Mouse (Mus musculus) MEL (cell line): ENCODE results near the gene Rasal3.

Experiments
- BHLHE40 ChIP-seq: IDR thresholded peaks from 2 replicates; pipeline ENCODE4 v1.6.1; 2012; ENCODE audit warnings: low read depth, mild to moderate bottlenecking, inconsistent platforms, low read length, improper control_type of control experiment, borderline replicate concordance
- GABPA ChIP-seq: IDR thresholded peaks from 2 replicates; pipeline ENCODE4 v1.6.1; 2012; ENCODE audit warnings: low read depth, mild to moderate bottlenecking, inconsistent platforms, low read length, improper control_type of control experiment, moderate library complexity
- MAX ChIP-seq: IDR thresholded peaks from 2 replicates; pipeline ENCODE4 v1.6.1; 2011; ENCODE audit warnings: low read length, improper control_type of control experiment
- MYB ChIP-seq: IDR thresholded peaks from 2 replicates; pipeline ENCODE4 v1.6.1; 2011; ENCODE audit warnings: mild to moderate bottlenecking, low read depth, low read length, improper control_type of control experiment
- NRF1 ChIP-seq: IDR thresholded peaks from 2 replicates; pipeline ENCODE4 v1.6.1; 2014; ENCODE audit warnings: low read depth, mild to moderate bottlenecking, inconsistent platforms, low read length, improper control_type of control experiment, moderate library complexity; ENCODE audit not compliant: poor library complexity, insufficient read depth, severe bottlenecking
- POLR2A ChIP-seq, 2 experiments: IDR thresholded peaks; 2 replicates each; pipeline ENCODE4 v1.6.1; 2011 to 2012; ENCODE audit warnings: low read length in 2 of 2, mild to moderate bottlenecking in 2 of 2, control low read depth in 1 of 2, improper control_type of control experiment in 1 of 2, low read depth in 1 of 2, moderate library complexity in 1 of 2; ENCODE audit not compliant: control insufficient read depth in 1 of 2, insufficient read depth in 1 of 2, poor library complexity in 1 of 2

GRCm38 (mm10) chr17:32365296-32365695 lies 38.1 kb downstream of the Rasal3 start:
- 0 out of 2 replicates have a peak, but pooled peaks have one; percentile 26 for TF ChIP-seq BHLHE40
- 0 out of 2 replicates have a peak, but pooled peaks have one; percentile 23 for TF ChIP-seq MAX
- TF ChIP-seq GABPA: no peak
- no peak for TF ChIP-seq POLR2A (IDR thresholded peaks at IDR 0.05; ENCODE audit: control insufficient read depth in 1 of 2, insufficient read depth in 1 of 2, low read depth in 1 of 2, low read length in 2 of 2, poor library complexity in 1 of 2)
- no peak for TF ChIP-seq NRF1
- peak; percentile 39; the same call in 1 of the 2 replicates for TF ChIP-seq MYB
